Mouse (Mus musculus): ENCODE results near the gene Fmnl3.

DNA sequence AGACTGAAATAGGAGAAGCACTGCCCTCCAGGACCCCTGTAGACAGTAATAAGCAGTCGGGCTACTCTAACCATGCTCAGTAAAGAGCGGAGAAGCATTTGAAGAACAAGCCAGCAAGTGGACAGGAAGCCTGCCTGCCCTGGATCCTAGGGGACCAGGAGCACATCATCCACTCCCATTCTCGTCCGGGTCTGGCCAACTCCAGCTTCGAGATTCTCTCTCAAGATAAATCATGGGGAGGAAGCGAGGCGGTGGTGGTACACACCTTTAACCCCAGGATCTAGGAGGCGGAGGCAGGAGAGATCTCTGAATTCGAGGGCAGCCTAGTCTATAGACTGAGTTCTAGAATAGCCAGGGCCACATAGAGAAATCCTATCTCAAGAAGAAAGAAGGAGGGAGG is 46.1 kb downstream of the Fmnl3 start:
- TF ChIP-seq POLR2A (IDR thresholded peaks at IDR 0.05; ENCODE audit: insufficient read depth, low read depth, low read length) (no peak), CTCF (IDR thresholded peaks at IDR 0.05) (no peak)

Measured in heart, adult 2 months (tissue).